Comparison of ENCODE assay signal across 7 mouse cellular contexts in genomic region chr9:44287003-44287400, GRCm38 (mm10). TPM values are rescaled to one million over a fixed set of nuclear protein-coding genes. Genes with fewer than 3 reads are reported as not detected.
DNase-seq lines count a peak whose midpoint lies in the region; ATAC-seq lines count a peak whose summit lies in the region.

No protein-coding gene starts in this region.

- peaks cover 46% of the 10 kb centered on the region for H3K27me3 ChIP-seq in forebrain, embryonic 10.5 days (ENCODE audit: poor library complexity, severe bottlenecking)
- H3K27me3 ChIP-seq in limb, embryonic 15.5 days, result peaks cover 23% of the 10 kb centered on the region; the same call in 1 of the 2 replicates
- H3K27me3 ChIP-seq in splenic B cell, adult 2 months (ENCODE audit: control insufficient read depth, insufficient read depth, low read length, poor library complexity, severe bottlenecking), result no peaks in the 10 kb centered on the region

- 5% methylated on average over 11 of the region's 11 CpGs for WGBS in forebrain, embryonic 10.5 days
- WGBS in limb, embryonic 15.5 days, result 8% methylated on average over 11 of the region's 11 CpGs

- DNase-seq in spleen, adult 12 weeks (ENCODE audit: low spot score), result peak; percentile 33
- no peak for DNase-seq in spleen, postnatal 36 days (ENCODE audit: low spot score in 2 of 2)
- DNase-seq in forebrain, embryonic 10.5 days (ENCODE audit: extremely low spot score, low spot score), result no peak
- DNase-seq in splenic B cell, adult 2 months (ENCODE audit: low read depth, low spot score), result peak; percentile 7
- DNase-seq in embryo, embryonic 11 days, result no peak
- no peak for DNase-seq in cerebellum, adult 18-20 months

- ATAC-seq in limb, embryonic 15.5 days (ENCODE audit: insufficient number of reproducible peaks, low FRiP score, low TSS enrichment, low read depth), result no peak

- no peaks in the 10 kb centered on the region; the same call in 1 of the 2 replicates for H3K9me3 ChIP-seq in forebrain, embryonic 10.5 days
- no peaks in the 10 kb centered on the region for H3K9me3 ChIP-seq in limb, embryonic 15.5 days

- H3K4me1 ChIP-seq in forebrain, embryonic 10.5 days, result peaks cover 39% of the 10 kb centered on the region
- H3K4me1 ChIP-seq in limb, embryonic 15.5 days, result peaks cover 26% of the 10 kb centered on the region

- peak overlapping the region; percentile 93 for H3K4me2 ChIP-seq in limb, embryonic 15.5 days

- peak overlapping the region; percentile 81 for H3K27ac ChIP-seq in forebrain, embryonic 10.5 days
- no peak overlapping the region for H3K27ac ChIP-seq in limb, embryonic 15.5 days

- H3K36me3 ChIP-seq in forebrain, embryonic 10.5 days (replicated peaks), result peaks cover 25% of the 10 kb centered on the region
- H3K36me3 ChIP-seq in limb, embryonic 15.5 days, result peaks cover 17% of the 10 kb centered on the region
- H3K36me3 ChIP-seq in splenic B cell, adult 2 months (ENCODE audit: control insufficient read depth, insufficient read depth, low read length, poor library complexity, severe bottlenecking), result peaks cover 2% of the 10 kb centered on the region; the same call in 1 of the 2 replicates

- peak overlapping the region; percentile 64 for H3K4me3 ChIP-seq in forebrain, embryonic 10.5 days
- peak overlapping the region; percentile 64 for H3K4me3 ChIP-seq in limb, embryonic 15.5 days

- H3K9ac ChIP-seq in limb, embryonic 15.5 days, result peak overlapping the region; percentile 71

RNA-seq across cellular contexts. Expression of gene Abcg4, which starts 1.4 kb away (rescaled TPM):
- polyA plus RNA-seq in forebrain, embryonic 10.5 days (2016; fragmentation: Nextera tagmentation; extraction: Ambion mirVana), result 5.3 and 7.2 TPM in 2 replicates
- polyA plus RNA-seq in limb, embryonic 15.5 days (2015; fragmentation: Nextera tagmentation; extraction: Ambion mirVana), result 6.2 and 6.4 TPM in 2 replicates

RNA-seq across cellular contexts. Expression of gene Hinfp, which starts 18.5 kb away (rescaled TPM):
- polyA plus RNA-seq in forebrain, embryonic 10.5 days (2016; fragmentation: Nextera tagmentation; extraction: Ambion mirVana), result 32.8 and 33.0 TPM in 2 replicates
- 24.2 and 24.9 TPM in 2 replicates for polyA plus RNA-seq in limb, embryonic 15.5 days (2015; fragmentation: Nextera tagmentation; extraction: Ambion mirVana)

RNA-seq across cellular contexts. Expression of gene Nlrx1, which starts 18.6 kb away (rescaled TPM):
- polyA plus RNA-seq in forebrain, embryonic 10.5 days (2016; fragmentation: Nextera tagmentation; extraction: Ambion mirVana), result 2.8 and 2.9 TPM in 2 replicates
- polyA plus RNA-seq in limb, embryonic 15.5 days (2015; fragmentation: Nextera tagmentation; extraction: Ambion mirVana), result 12.5 and 12.7 TPM in 2 replicates

RNA-seq across cellular contexts. Expression of gene C2cd2l, which starts 33.1 kb away (rescaled TPM):
- polyA plus RNA-seq in forebrain, embryonic 10.5 days (2016; fragmentation: Nextera tagmentation; extraction: Ambion mirVana), result 8.3 and 8.7 TPM in 2 replicates
- 6.9 and 7.1 TPM in 2 replicates for polyA plus RNA-seq in limb, embryonic 15.5 days (2015; fragmentation: Nextera tagmentation; extraction: Ambion mirVana)

RNA-seq across cellular contexts. Expression of gene Pdzd3, which starts 35.7 kb away (rescaled TPM):
- 0.06 TPM in 1 of 2 replicates, not detected in the other for polyA plus RNA-seq in forebrain, embryonic 10.5 days (2016; fragmentation: Nextera tagmentation; extraction: Ambion mirVana)
- polyA plus RNA-seq in limb, embryonic 15.5 days (2015; fragmentation: Nextera tagmentation; extraction: Ambion mirVana), result 0.26 TPM in 1 of 2 replicates, not detected in the other

Comparison
In these comparisons a context has a peak if more than half of its experiments do, and no peak if none do; other contexts are left out.
1. DNase-seq: peak in spleen, adult 12 weeks (single experiment) and splenic B cell, adult 2 months (single experiment); none in spleen, postnatal 36 days (0 of 2), forebrain, embryonic 10.5 days (single experiment), embryo, embryonic 11 days (single experiment) and cerebellum, adult 18-20 months (0 of 2).